Mouse (Mus musculus): ENCODE data around the gene Tmtc4.

DNA sequence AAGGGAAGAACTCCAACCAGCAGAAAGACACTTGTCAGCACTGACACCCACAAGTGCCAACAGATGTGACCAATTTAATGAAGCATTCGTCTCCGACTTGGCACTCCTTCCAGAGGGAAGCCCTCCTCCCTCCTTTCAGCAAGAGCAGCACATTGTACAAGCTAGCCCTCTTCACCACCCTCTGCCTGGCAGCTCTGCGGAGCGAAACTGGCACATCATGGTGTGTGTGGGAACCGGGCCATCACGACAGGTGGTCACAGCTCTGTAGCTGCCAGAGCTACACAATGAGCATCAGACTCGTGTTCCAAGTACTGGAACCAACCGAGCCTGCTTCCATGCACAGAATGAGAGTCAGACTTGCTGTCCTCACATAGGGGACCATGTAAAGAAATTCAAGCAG is 25.9 kb downstream of the Tmtc4 start:
- no peak for TF ChIP-seq CTCF (IDR thresholded peaks at IDR 0.05)
- no peak for TF ChIP-seq EP300 (IDR thresholded peaks at IDR 0.05)

Data from lung, postnatal 0 days (tissue).